Mouse (Mus musculus): Measurements from ENCODE around the gene Fam167b. TPM values are rescaled to one million over a fixed set of nuclear protein-coding genes. Genes with fewer than 3 reads are reported as not detected.

Fam167b gene
- total RNA-seq, 1 experiment = not detected

DNA sequence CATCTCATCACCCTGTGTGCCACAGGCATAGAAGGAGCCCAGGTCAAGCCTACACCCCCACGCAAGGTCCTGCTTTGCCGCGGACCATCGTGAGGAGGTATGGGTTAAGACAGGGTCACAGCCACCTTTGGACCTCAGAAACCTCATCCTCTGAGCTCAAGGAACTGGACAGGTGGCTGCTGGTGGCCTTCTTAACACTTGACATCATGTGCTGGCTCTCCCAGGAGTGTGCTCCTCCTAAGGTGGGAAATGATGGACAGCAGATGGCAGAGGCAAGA is 5.3 kb downstream of the Fam167b start:
- H3K36me3 ChIP-seq (ENCODE audit: control insufficient read depth, insufficient read depth, low read length, poor library complexity, severe bottlenecking) = no peaks in the 10 kb centered on the region
- peaks cover 3 to 13% of the 10 kb centered on the region in 2 experiments; a peak in 2 of 4 replicates for H3K4me1 ChIP-seq (ENCODE audit: control insufficient read depth in 2 of 2, insufficient read depth in 2 of 2, low read length in 2 of 2, poor library complexity in 1 of 2)
- no peak overlapping the region for H3K4me3 ChIP-seq (ENCODE audit: insufficient read depth in 1 of 2, low read depth in 1 of 2, low read length in 2 of 2, poor library complexity in 1 of 2, severe bottlenecking in 1 of 2)
- DNase-seq (ENCODE audit: low read depth, low spot score) = no peak
- in situ Hi-C loops (cut with MboI; ENCODE audit: low sequenced_read_pairs in 2 of 2, unreplicated experiment in 2 of 2) = no loop called here
- H3K27ac ChIP-seq (ENCODE audit: insufficient read depth, low read depth, low read length, poor library complexity, severe bottlenecking) = no peak overlapping the region
- no peak for TF ChIP-seq ZC3H11A (IDR thresholded peaks at IDR 0.05; ENCODE audit: borderline replicate concordance, low read depth, low read length)
- TF ChIP-seq ZNF384 (IDR thresholded peaks at IDR 0.05; ENCODE audit: low read depth, low read length) = no peak
- TF ChIP-seq MAFK (IDR thresholded peaks at IDR 0.05; ENCODE audit: insufficient read depth, low read depth, low read length) = no peak
- TF ChIP-seq CHD2 (IDR thresholded peaks at IDR 0.05; ENCODE audit: low read depth, low read length) = no peak
- TF ChIP-seq HCFC1 (IDR thresholded peaks at IDR 0.05; ENCODE audit: borderline replicate concordance, insufficient read depth, low read length) = no peak
- no peaks in the 10 kb centered on the region for H3K9me3 ChIP-seq (ENCODE audit: control insufficient read depth, insufficient read depth, low read depth, low read length)
- H3K9ac ChIP-seq (ENCODE audit: insufficient read depth, low read depth, low read length, poor library complexity, severe bottlenecking) = no peak overlapping the region

GRCm38 (mm10) chr4:129572236-129573092 is 5.9 kb downstream of the Fam167b start:
- in situ Hi-C loops (cut with MboI; ENCODE audit: low sequenced_read_pairs in 2 of 2, unreplicated experiment in 2 of 2) = no loop called here
- TF ChIP-seq HCFC1 (IDR thresholded peaks at IDR 0.05; ENCODE audit: borderline replicate concordance, insufficient read depth, low read length) (no peak), CHD2 (IDR thresholded peaks at IDR 0.05; ENCODE audit: low read depth, low read length) (no peak), ZC3H11A (IDR thresholded peaks at IDR 0.05; ENCODE audit: borderline replicate concordance, low read depth, low read length) (no peak), MAFK (IDR thresholded peaks at IDR 0.05; ENCODE audit: insufficient read depth, low read depth, low read length) (no peak), ZNF384 (IDR thresholded peaks at IDR 0.05; ENCODE audit: low read depth, low read length) (no peak)
- Histone ChIP-seq H3K9ac (ENCODE audit: insufficient read depth, low read depth, low read length, poor library complexity, severe bottlenecking) (no peak overlapping the region), H3K9me3 (ENCODE audit: control insufficient read depth, insufficient read depth, low read depth, low read length) (no peaks in the 10 kb centered on the region), H3K27ac (ENCODE audit: insufficient read depth, low read depth, low read length, poor library complexity, severe bottlenecking) (no peak overlapping the region), H3K36me3 (ENCODE audit: control insufficient read depth, insufficient read depth, low read length, poor library complexity, severe bottlenecking) (no peaks in the 10 kb centered on the region), H3K4me1 (ENCODE audit: control insufficient read depth in 2 of 2, insufficient read depth in 2 of 2, low read length in 2 of 2, poor library complexity in 1 of 2) (peaks cover 3 to 13% of the 10 kb centered on the region in 2 experiments; a peak in 2 of 4 replicates), H3K4me3 (ENCODE audit: insufficient read depth in 1 of 2, low read depth in 1 of 2, low read length in 2 of 2, poor library complexity in 1 of 2, severe bottlenecking in 1 of 2) (no peak overlapping the region)
- no peak for DNase-seq (ENCODE audit: low read depth, low spot score)

- no peaks in the 10 kb centered on the region for H3K36me3 ChIP-seq (ENCODE audit: control insufficient read depth, insufficient read depth, low read length, poor library complexity, severe bottlenecking)
- H3K9me3 ChIP-seq (ENCODE audit: control insufficient read depth, insufficient read depth, low read depth, low read length) = no peaks in the 10 kb centered on the region
- in situ Hi-C loops (cut with MboI; ENCODE audit: low sequenced_read_pairs in 2 of 2, unreplicated experiment in 2 of 2) = no loop called here
- H3K4me1 ChIP-seq (ENCODE audit: control insufficient read depth in 2 of 2, insufficient read depth in 2 of 2, low read length in 2 of 2, poor library complexity in 1 of 2) = peaks cover 3 to 12% of the 10 kb centered on the region in 2 experiments; a peak in 2 of 4 replicates
- H3K9ac ChIP-seq (ENCODE audit: insufficient read depth, low read depth, low read length, poor library complexity, severe bottlenecking) = no peak overlapping the region
- no peak for TF ChIP-seq ZC3H11A (IDR thresholded peaks at IDR 0.05; ENCODE audit: borderline replicate concordance, low read depth, low read length)
- TF ChIP-seq MAFK (IDR thresholded peaks at IDR 0.05; ENCODE audit: insufficient read depth, low read depth, low read length) = no peak
- H3K4me3 ChIP-seq (ENCODE audit: insufficient read depth in 1 of 2, low read depth in 1 of 2, low read length in 2 of 2, poor library complexity in 1 of 2, severe bottlenecking in 1 of 2) = no peak overlapping the region
- DNase-seq (ENCODE audit: low read depth, low spot score) = no peak
- no peak overlapping the region; the same call in 1 of the 2 replicates for H3K27ac ChIP-seq (ENCODE audit: insufficient read depth, low read depth, low read length, poor library complexity, severe bottlenecking)
Observed at GRCm38 (mm10) chr4:129571551-129572084, 6.7 kb downstream of the Fam167b start.

DNA sequence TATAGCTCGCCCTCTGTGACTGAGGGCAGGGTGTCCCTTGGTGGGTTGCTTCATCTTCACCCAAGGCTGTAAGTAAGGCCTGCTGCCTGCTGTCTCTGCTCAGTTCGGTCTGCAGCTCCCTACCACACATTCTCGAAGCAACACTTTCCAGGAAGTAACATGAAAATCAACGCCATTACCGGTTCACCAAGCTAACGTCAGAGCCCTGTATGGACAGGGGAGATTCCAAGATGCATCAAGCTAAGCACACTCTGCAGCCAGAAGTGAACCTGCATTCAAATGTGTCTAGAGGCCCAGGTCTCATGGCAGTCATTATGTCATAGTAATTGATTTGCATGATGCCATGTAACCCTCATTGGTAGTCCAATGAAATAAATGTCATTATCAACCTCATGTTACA is 8.3 kb downstream of the Fam167b start:
- no peak for DNase-seq (ENCODE audit: low read depth, low spot score)
- no peaks in the 10 kb centered on the region for H3K9me3 ChIP-seq (ENCODE audit: control insufficient read depth, insufficient read depth, low read depth, low read length)
- no peak for TF ChIP-seq MAFK (IDR thresholded peaks at IDR 0.05; ENCODE audit: insufficient read depth, low read depth, low read length)
- TF ChIP-seq ZNF384 (IDR thresholded peaks at IDR 0.05; ENCODE audit: low read depth, low read length) = no peak
- peak overlapping the region in 1 of 2 experiments; percentile 17; a peak in 1 of 4 replicates for H3K4me3 ChIP-seq (ENCODE audit: insufficient read depth in 1 of 2, low read depth in 1 of 2, low read length in 2 of 2, poor library complexity in 1 of 2, severe bottlenecking in 1 of 2)
- in situ Hi-C loops (cut with MboI; ENCODE audit: low sequenced_read_pairs in 2 of 2, unreplicated experiment in 2 of 2) = no loop called here
- no peak overlapping the region for H3K27ac ChIP-seq (ENCODE audit: insufficient read depth, low read depth, low read length, poor library complexity, severe bottlenecking)
- H3K9ac ChIP-seq (ENCODE audit: insufficient read depth, low read depth, low read length, poor library complexity, severe bottlenecking) = no peak overlapping the region
- no peaks in the 10 kb centered on the region for H3K36me3 ChIP-seq (ENCODE audit: control insufficient read depth, insufficient read depth, low read length, poor library complexity, severe bottlenecking)
- peaks cover 3 to 12% of the 10 kb centered on the region in 2 experiments; a peak in 2 of 4 replicates for H3K4me1 ChIP-seq (ENCODE audit: control insufficient read depth in 2 of 2, insufficient read depth in 2 of 2, low read length in 2 of 2, poor library complexity in 1 of 2)

Measured in ES-E14 (cell line).